ENCODE assay signal across 21 mouse cellular contexts in genomic region chr7:43770701-43771100, GRCm38 (mm10). TPM values are rescaled to one million over a fixed set of nuclear protein-coding genes. Genes with fewer than 3 reads are reported as not detected.
"Had no signal": no experiment of that assay in that cellular context is flagged by ENCODE, and none has a peak within 500 bp of the region (broad histone marks: within the 10 kb centered on the region; RNA-seq: fewer than 3 reads in every experiment).

No protein-coding gene starts in this region.

- H3K36me3 ChIP-seq: limb, embryonic 13.5 days; stomach, embryonic 15.5 days had no signal

- H3K27ac ChIP-seq: limb, embryonic 13.5 days; liver, embryonic 14.5 days; stomach, embryonic 15.5 days had no signal

- ATAC-seq: hindbrain, embryonic 16.5 days; inflammation-experienced regulatory T-cells, adult 6 months; lung, postnatal 0 days; midbrain, embryonic 16.5 days had no signal

- H3K9ac ChIP-seq: limb, embryonic 13.5 days; liver, embryonic 14.5 days; stomach, embryonic 15.5 days had no signal

- H3K27me3 ChIP-seq: limb, embryonic 13.5 days; stomach, embryonic 15.5 days had no signal

- H3K4me1 ChIP-seq: limb, embryonic 13.5 days; stomach, embryonic 15.5 days had no signal

- H3K9me3 ChIP-seq: limb, embryonic 13.5 days; stomach, embryonic 15.5 days had no signal

- H3K4me2 ChIP-seq: limb, embryonic 13.5 days; midbrain, embryonic 11.5 days; stomach, embryonic 15.5 days had no signal

- H3K4me3 ChIP-seq: limb, embryonic 13.5 days; stomach, embryonic 15.5 days had no signal

- DNase-seq: kidney, adult 8-10 months; kidney, postnatal 25 days; lung, adult 18-20 months; lung, postnatal 4 days; thymus, adult 2 months; thymus, postnatal 36 days had no signal

RNA-seq across cellular contexts. Expression of gene Klk12, which starts 2.0 kb away (rescaled TPM):
- total RNA-seq: layer of hippocampus, postnatal 25 days; left cerebral cortex, adult 8-10 months; left cerebral cortex, postnatal 25 days; liver, adult 2 months; megakaryocyte, adult 5-6 weeks had no signal
- polyA plus RNA-seq: hindbrain, embryonic 16.5 days; inflammation-experienced regulatory T-cells, adult 6 months; kidney, embryonic 16.5 days; limb, embryonic 13.5 days; liver, adult 2 months; liver, embryonic 14.5 days; lung, postnatal 0 days; midbrain, embryonic 11.5 days; midbrain, embryonic 16.5 days; neural tube, embryonic 14.5 days had no signal

RNA-seq across cellular contexts. Expression of gene Klk11, which starts 3.7 kb away (rescaled TPM):
- total RNA-seq: layer of hippocampus, postnatal 25 days; left cerebral cortex, adult 8-10 months; left cerebral cortex, postnatal 25 days; liver, adult 2 months; megakaryocyte, adult 5-6 weeks had no signal
- polyA plus RNA-seq: hindbrain, embryonic 16.5 days; kidney, embryonic 16.5 days; liver, adult 2 months; liver, embryonic 14.5 days; midbrain, embryonic 16.5 days; neural tube, embryonic 14.5 days had no signal

RNA-seq across cellular contexts. Expression of gene Klk10, which starts 10.1 kb away (rescaled TPM):
- total RNA-seq: left cerebral cortex, adult 8-10 months; left cerebral cortex, postnatal 25 days; liver, adult 2 months; megakaryocyte, adult 5-6 weeks had no signal
- polyA plus RNA-seq: liver, adult 2 months; neural tube, embryonic 14.5 days had no signal

RNA-seq across cellular contexts. Expression of gene Klk9, which starts 21.0 kb away (rescaled TPM):
- total RNA-seq: left cerebral cortex, adult 8-10 months; left cerebral cortex, postnatal 25 days; liver, adult 2 months; megakaryocyte, adult 5-6 weeks had no signal
- polyA plus RNA-seq: inflammation-experienced regulatory T-cells, adult 6 months; kidney, embryonic 16.5 days; liver, adult 2 months; liver, embryonic 14.5 days; midbrain, embryonic 11.5 days; neural tube, embryonic 14.5 days had no signal
